Mouse (Mus musculus): ENCODE measurements around the gene Dgkh.
"Not testable (repeated sequence)": the region's sequence is repeated elsewhere in the genome, so short reads cannot be mapped to it uniquely, and the experiment has no call there.

The Dgkh gene

DNA sequence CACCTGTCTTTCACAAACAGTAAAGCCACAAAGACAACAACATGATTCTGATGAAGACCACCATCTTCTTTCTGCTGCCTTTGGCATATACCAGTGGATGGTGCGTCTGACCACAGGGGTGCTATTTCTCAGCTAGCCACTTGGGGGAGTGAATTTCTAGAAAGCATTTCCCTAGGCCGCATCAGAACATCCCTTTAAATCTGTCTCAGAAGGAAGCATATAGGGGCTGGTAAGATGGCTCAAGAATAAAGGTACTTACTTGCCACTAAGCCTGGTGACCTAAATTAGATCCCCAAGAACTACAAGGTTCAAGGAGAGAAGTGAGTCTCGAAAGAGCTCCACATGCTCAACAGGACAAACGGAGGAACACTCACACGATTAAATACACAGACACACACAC is 119.0 kb downstream of the Dgkh start:
- no peak for DNase-seq

GRCm38 (mm10) chr14:78612111-78612788 is 120.3 kb downstream of the Dgkh start:
- DNase-seq: peak in 1 of 2 experiments; percentile 9

DNA sequence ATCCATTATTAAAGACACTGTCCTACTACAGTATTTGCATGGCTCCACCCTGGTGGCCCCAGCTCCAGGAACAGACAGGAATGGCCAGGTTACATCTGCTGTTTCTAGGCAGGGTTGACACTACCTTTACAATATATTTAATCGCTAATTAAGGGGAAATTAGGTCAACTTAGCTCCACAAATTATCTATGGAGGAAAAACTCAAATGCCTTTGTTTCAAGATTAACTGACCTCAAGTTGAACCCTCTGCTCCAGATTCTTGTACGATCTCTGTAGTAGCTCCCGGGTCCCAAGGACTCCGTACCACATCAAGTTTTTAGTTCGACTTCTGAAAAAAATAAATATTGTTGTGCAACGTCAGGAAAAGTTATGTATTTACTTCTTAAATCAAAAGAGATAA is 137.7 kb downstream of the Dgkh start:
- DNase-seq: no peak

DNA sequence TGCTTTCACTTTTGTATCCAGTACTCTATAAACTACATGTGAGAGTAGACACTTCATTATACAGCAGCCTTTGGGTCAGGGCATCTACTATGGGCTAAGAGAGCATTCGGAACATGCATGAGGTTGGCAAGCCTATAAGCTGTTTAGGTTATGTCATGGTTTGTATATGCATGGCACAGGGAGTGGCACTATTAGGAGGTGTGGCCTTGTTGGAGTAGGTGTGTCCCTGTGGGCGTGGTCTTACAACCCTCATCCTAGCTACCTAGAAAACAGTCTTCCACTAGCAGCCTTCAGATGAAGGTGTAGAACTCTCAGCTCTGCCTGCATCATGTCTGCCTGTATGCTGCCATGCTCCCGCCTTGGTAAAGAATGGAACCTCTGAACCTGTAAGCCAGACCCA is 139.6 kb downstream of the Dgkh start:
- no peak for DNase-seq

GRCm38 (mm10) chr14:78590335-78590734 is 142.2 kb downstream of the Dgkh start:
- peak; percentile 41 to 46 for DNase-seq

- DNase-seq: no peak
Observed at GRCm38 (mm10) chr14:78584222-78584621, 148.4 kb downstream of the Dgkh start.

DNA sequence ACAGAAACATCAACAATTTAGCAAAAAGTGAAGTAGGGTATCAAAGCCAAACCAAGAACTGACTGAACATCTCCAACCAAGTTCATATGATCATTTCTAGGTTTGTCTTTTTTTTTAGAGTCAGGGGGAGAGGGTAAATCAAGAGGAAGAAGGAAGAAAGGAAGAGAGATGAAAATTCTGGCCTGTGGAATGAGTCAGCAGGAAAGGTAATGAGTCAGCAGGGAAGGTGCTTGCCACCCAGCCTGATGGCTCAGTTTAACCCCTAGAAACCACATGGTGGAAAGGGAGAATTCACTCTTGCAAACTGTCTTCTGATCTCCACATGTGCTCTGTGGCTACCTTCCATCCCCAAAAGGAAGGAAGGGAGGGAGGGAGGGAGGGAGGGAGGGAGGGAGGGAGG is 149.4 kb downstream of the Dgkh start:
- no peak for DNase-seq

DNA sequence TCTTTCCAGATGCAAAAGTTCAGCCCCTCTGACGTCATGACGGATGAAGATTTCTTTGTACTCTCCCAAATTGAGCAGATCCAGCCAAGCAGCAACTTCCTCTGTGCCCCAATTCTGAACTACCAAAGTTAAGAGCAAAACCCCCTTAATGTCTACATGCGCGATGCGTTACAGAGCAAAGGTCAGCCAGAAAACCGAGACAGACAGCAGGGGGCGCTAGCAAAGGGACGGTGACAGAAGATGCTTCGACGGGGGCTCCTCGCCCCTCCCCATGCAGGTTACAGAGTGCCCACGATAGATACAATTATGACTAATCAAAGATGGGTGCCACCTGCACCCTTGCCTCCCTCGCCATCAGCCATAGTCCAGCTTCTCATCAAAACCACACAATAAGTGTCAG is 156.7 kb downstream of the Dgkh start:
- peak in 1 of 2 experiments; percentile 11 for DNase-seq

GRCm38 (mm10) chr14:78568410-78568809 is 164.2 kb downstream of the Dgkh start:
- DNase-seq: no peak

DNA sequence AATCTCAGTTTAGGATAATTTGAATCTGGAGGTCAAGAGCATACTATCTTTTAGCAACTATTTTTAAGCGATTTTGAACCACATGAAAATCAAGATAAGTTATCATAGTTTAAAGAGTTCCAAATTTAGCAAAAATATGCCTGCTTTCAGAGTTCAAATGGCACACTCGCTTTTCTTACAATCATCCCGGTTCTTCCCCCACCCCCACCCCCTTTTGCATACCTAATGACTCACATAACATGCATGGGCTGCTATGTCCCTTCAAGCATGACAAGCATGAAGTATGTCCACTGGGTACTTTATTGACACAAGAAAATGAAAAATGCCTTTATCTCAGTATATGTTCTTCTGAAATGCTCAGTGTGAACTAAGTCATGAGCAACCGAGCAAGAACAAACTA is 166.1 kb downstream of the Dgkh start:
- no peak for DNase-seq

- no peak for DNase-seq
Observed at GRCm38 (mm10) chr14:78564292-78564691, 168.3 kb downstream of the Dgkh start.

DNA sequence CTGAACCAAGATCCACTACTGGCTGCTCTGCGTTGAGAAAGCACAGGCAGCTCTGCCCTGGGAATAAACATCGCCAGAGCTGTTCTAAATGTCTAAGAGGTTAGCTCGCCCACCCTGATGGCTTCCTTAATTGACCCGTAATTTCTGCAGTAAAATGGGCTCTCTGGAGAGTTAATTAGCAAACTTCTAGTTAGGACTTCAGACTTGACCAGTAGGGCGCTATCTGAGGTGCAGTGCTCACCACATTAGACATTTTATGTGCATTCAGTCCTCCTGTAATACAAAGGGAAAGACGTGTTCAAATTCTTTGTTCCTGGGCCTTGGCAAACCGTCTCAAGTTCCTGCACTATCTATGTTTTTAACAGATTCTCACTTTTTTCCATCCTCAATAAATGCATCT is 169.4 kb downstream of the Dgkh start:
- no peak for DNase-seq

DNA sequence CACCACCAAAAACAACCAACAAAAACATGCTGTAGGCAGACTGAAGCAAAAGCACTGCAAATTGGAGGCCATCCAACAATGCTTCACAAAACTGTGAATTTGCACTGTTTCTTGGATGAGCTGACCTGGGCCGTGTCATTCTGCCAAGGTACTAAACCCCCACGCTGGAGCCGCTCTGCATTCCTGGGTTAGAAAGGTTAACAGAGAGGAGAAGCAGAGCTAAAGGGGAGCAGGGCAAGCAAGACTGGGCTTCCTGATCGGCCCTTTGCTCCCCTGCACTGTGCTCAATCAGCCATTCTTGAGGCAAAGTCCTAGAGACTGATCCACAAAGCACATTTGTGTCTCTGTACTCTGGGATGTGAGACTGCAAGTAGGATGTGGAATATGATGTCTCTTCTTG is 170.5 kb downstream of the Dgkh start:
- no peak for DNase-seq

- peak; percentile 9 to 20 for DNase-seq
Observed at GRCm38 (mm10) chr14:78559042-78559441, 173.5 kb downstream of the Dgkh start.

DNA sequence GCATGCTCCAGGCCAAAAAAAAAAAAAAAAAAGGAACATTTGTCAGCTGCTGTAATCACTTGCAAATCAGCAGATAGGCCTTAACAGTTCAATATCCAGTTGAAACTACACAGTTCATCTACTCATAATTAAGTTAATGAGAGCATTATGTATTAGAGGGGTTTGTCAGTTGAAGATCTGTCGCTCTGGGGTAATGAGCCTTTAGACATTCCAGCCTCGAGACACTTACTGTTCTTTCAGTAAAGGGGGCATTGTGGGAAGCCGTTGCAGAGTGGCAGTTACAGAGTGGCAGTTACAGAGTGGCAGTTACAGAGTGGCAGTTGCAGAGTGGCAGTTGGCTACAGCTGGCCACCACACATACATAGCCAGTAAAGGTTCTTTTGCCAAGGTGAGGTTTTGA is 177.7 kb downstream of the Dgkh start:
- DNase-seq: not testable (repeated sequence)

GRCm38 (mm10) chr14:78553661-78554060 is 178.9 kb downstream of the Dgkh start:
- no peak for DNase-seq

DNA sequence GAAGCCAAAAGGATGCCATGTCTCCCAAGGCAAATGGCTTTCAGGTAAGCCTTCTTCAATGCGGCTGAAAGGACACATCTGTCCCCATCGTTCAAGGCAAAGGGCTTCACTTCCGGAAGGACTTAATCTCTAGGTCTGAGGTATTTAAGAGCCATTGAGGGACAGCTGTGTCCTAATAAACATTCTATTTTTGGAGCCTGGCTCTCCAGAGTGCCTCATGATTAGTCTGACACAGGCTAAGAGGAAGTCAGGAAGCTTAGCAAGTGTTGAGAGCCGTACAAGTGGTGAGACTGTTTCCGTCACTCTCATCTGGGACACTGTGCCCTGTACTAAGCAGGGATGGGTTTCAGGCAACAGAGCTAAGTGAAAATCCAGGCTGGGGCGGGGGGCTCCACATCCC is 183.8 kb downstream of the Dgkh start:
- no peak for DNase-seq

DNA sequence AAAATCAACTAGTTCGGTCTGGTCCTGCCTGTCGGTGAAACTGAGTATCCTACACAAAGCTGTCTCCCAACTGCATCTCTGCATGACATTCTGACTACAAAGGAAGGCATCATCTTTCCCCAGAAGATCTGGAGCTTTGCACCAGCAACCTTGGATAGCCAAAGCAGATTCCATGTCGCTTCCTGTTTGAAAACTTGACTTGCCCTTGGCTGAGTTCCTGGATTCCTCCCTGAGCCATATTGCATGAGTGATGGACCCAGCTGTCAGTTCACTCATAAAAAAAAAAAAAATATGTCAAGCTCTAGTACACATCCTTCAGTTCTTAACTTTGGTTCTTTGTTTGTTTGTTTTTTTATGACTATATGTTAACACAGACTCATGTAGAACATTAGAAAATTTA is 191.3 kb downstream of the Dgkh start:
- no peak for DNase-seq

GRCm38 (mm10) chr14:78539821-78540220 is 192.8 kb downstream of the Dgkh start:
- DNase-seq: no peak

- DNase-seq: no peak
Observed at GRCm38 (mm10) chr14:78538572-78539320, 193.8 kb downstream of the Dgkh start.

- no peak for DNase-seq
Observed at GRCm38 (mm10) chr14:78537551-78537950, 195.0 kb downstream of the Dgkh start.

- peak; percentile 90 to 95 for DNase-seq
Observed at GRCm38 (mm10) chr14:78536281-78537165, 196.1 kb downstream of the Dgkh start, which contains the start of gene Akap11. Akap11 (minus strand) TSS chr14:78536808.

DNA sequence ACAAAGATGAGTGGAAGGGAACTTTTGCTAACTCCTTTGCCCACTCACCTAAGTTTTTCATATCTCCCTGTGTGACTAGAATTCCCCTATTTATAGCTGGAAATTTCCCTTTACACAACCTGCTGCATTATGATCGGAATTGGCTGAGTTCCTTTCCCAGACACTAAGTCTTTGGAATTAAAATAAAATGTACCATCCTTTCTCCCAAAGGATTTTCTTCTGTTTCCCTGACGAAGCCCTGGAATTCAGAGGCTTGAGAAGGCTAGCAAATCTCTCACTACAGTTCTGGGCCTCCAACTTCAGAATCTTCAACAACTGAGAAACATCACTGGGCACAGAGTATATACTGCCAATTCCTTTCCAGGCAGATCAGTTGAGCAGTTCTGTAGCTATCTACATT is 197.2 kb downstream of the Dgkh start:
- DNase-seq: no peak
